Mouse (Mus musculus): Measurements from ENCODE around the gene Vmn1r87. TPM values are rescaled to one million over a fixed set of nuclear protein-coding genes. Genes with fewer than 3 reads are reported as not detected.
"Not testable (repeated sequence)": the region's sequence is repeated elsewhere in the genome, so short reads cannot be mapped to it uniquely, and the experiment has no call there.

The Vmn1r87 gene
- polyA plus RNA-seq (2014; fragmentation: Nextera tagmentation; extraction: Ambion mirVana), result not detected in 2 replicates

- DNase-seq (ENCODE audit: low spot score) (no peak), ATAC-seq (ENCODE audit: low read depth) (no peak)
- no peak within 1 kb of the TSS for H3K4me3 ChIP-seq (ENCODE audit: low read depth, low read length)
- H3K27me3 ChIP-seq (replicated peaks; ENCODE audit: control insufficient read depth, insufficient read depth, low read length), result no peaks in the 10 kb centered on the region
- no peaks in the 10 kb centered on the region for H3K4me1 ChIP-seq (ENCODE audit: control insufficient read depth, insufficient read depth, low read length)
- H3K4me2 ChIP-seq (ENCODE audit: low read depth, low read length), result no peak within 1 kb of the TSS
- H3K9ac ChIP-seq (ENCODE audit: low read depth, low read length), result no peak within 1 kb of the TSS
- no peak within 1 kb of the TSS for H3K27ac ChIP-seq (replicated peaks; ENCODE audit: low read depth, low read length)
- 67% methylated on average over 1 of the region's 1 CpGs for WGBS
- no peaks in the 10 kb centered on the region for H3K36me3 ChIP-seq (ENCODE audit: control insufficient read depth, insufficient read depth, low read length)
- H3K9me3 ChIP-seq (ENCODE audit: control insufficient read depth, low read length), result no peaks in the 10 kb centered on the region
Measured at GRCm38 (mm10) chr7:13140057-13140456, at the start of gene Vmn1r87. Gene Vmn1r87, minus strand, starts transcription at chr7:13140157.

DNA sequence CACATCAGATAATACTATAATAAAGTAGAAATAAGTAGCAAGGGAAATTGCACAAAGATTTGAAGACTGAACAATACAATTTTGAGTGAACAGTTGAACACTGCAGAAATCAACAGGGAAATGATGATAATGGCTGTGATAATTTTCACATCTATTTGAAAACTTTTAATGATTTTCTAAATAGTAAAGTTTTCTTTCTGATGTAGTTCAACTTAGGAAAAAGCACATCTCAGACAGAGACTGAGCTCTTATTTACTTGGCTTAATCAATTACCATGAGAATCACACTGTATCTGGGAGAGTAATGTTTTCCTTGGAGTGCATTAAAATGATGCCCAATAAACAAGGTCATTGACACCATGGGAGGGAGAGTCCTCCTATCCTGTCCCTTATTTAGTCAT lies 19.3 kb upstream of the Vmn1r87 start, which contains the start of gene Vmn1r88:
Gene Vmn1r88, plus strand, starts transcription at position 301 of the 400 bp plus-strand sequence.
- H3K27me3 ChIP-seq (replicated peaks; ENCODE audit: control insufficient read depth, insufficient read depth, low read length), result no peaks in the 10 kb centered on the region
- H3K4me1 ChIP-seq (ENCODE audit: control insufficient read depth, insufficient read depth, low read length), result no peaks in the 10 kb centered on the region
- 0 out of 2 replicates have a peak, but pooled peaks cover under 1% of the 10 kb centered on the region for H3K9me3 ChIP-seq (ENCODE audit: control insufficient read depth, low read length)
- H3K4me2 ChIP-seq (ENCODE audit: low read depth, low read length), result no peak within 1 kb of the TSS
- H3K4me3 ChIP-seq (ENCODE audit: low read depth, low read length), result no peak within 1 kb of the TSS
- DNase-seq (ENCODE audit: low spot score), result no peak
- H3K27ac ChIP-seq (replicated peaks; ENCODE audit: low read depth, low read length), result no peak within 1 kb of the TSS
- no peaks in the 10 kb centered on the region for H3K36me3 ChIP-seq (ENCODE audit: control insufficient read depth, insufficient read depth, low read length)
- no peak for ATAC-seq (ENCODE audit: low read depth)
- H3K9ac ChIP-seq (ENCODE audit: low read depth, low read length), result no peak within 1 kb of the TSS

DNA sequence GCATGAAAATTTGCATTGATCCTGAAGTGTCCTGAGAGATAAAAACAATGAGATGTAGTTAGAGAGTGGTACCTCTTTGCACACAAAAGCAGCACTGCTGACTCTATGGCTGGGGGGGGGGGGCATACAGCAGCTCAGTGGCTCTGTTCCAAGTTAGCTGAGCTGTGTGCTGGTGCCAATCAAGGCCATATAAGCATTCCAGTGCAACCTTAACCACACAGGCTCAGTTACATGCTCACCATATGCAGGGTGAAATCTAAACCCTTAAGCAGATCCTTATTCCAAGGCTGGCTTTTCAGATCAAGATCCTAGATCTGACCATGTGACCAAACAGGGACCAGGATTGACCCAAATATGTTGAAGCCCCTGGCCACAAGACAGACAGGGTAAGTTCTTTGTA lies 2.6 kb downstream of the Vmn1r87 start:
- Histone ChIP-seq H3K4me2 (ENCODE audit: low read depth, low read length) (no peak overlapping the region), H3K27ac (replicated peaks; ENCODE audit: low read depth, low read length) (no peak overlapping the region), H3K9ac (ENCODE audit: low read depth, low read length) (no peak overlapping the region), H3K36me3 (ENCODE audit: control insufficient read depth, insufficient read depth, low read length) (no peaks in the 10 kb centered on the region), H3K4me1 (ENCODE audit: control insufficient read depth, insufficient read depth, low read length) (no peaks in the 10 kb centered on the region), H3K27me3 (replicated peaks; ENCODE audit: control insufficient read depth, insufficient read depth, low read length) (no peaks in the 10 kb centered on the region), H3K9me3 (ENCODE audit: control insufficient read depth, low read length) (no peaks in the 10 kb centered on the region), H3K4me3 (ENCODE audit: low read depth, low read length) (no peak overlapping the region)
- ATAC-seq (ENCODE audit: low read depth) (peak; percentile 71; the same call in 1 of the 2 replicates), DNase-seq (ENCODE audit: low spot score) (peak; percentile 36)

- Histone ChIP-seq H3K4me2 (ENCODE audit: low read depth, low read length) (no peak overlapping the region), H3K9me3 (ENCODE audit: control insufficient read depth, low read length) (no peaks in the 10 kb centered on the region), H3K4me3 (ENCODE audit: low read depth, low read length) (no peak overlapping the region), H3K27ac (replicated peaks; ENCODE audit: low read depth, low read length) (no peak overlapping the region), H3K4me1 (ENCODE audit: control insufficient read depth, insufficient read depth, low read length) (no peaks in the 10 kb centered on the region), H3K9ac (ENCODE audit: low read depth, low read length) (no peak overlapping the region), H3K27me3 (replicated peaks; ENCODE audit: control insufficient read depth, insufficient read depth, low read length) (no peaks in the 10 kb centered on the region), H3K36me3 (ENCODE audit: control insufficient read depth, insufficient read depth, low read length) (no peaks in the 10 kb centered on the region)
- DNase-seq (ENCODE audit: low spot score), result no peak
- 82% methylated on average over 2 of the region's 2 CpGs for WGBS
- ATAC-seq (ENCODE audit: low read depth), result no peak
Measured at GRCm38 (mm10) chr7:13131856-13132255, 8.1 kb downstream of the Vmn1r87 start.

DNA sequence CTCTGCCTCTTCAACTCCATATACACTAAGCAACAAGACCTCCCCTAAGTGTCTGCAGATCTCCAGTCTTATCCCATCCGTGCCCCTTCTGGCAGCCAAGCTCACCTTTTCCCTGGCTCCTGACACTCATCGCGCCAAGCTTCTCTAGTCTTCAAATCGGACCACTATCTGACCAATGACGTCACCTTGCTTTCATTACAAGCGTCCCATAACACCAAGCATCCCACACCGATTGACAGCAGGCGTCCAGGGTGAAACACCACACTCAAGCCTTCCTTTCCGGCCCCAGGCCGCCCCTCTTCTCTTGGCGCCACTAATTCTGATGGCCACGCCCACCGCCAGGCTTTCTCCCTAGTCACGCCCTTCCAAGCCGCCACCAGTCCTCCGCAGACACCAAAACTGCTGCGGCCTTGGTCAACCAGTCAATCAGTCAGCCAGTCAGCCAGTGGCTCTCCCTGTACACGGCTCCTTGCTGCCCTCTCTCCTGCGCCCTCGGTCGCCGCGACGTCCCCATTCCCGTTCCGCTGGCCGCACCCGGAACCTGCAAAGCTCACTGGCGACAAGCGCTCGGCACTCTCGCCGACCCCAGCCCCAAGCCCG lies 16.3 kb downstream of the Vmn1r87 start:
- 2% methylated on average over 10 of the region's 34 CpGs for WGBS
- not testable (repeated sequence) for H3K9ac ChIP-seq (ENCODE audit: low read depth, low read length); H3K27me3 ChIP-seq (replicated peaks; ENCODE audit: control insufficient read depth, insufficient read depth, low read length); H3K4me3 ChIP-seq (ENCODE audit: low read depth, low read length); H3K9me3 ChIP-seq (ENCODE audit: control insufficient read depth, low read length); DNase-seq (ENCODE audit: low spot score); H3K27ac ChIP-seq (replicated peaks; ENCODE audit: low read depth, low read length); H3K4me1 ChIP-seq (ENCODE audit: control insufficient read depth, insufficient read depth, low read length); H3K36me3 ChIP-seq (ENCODE audit: control insufficient read depth, insufficient read depth, low read length)
- ATAC-seq (ENCODE audit: low read depth), result peak; percentile 78
- H3K4me2 ChIP-seq (ENCODE audit: low read depth, low read length), result peak overlapping the region; percentile 45

GRCm38 (mm10) chr7:13119817-13120216 lies 20.1 kb downstream of the Vmn1r87 start, which contains the start of gene Vmn1r86:
Gene Vmn1r86, minus strand, starts transcription at chr7:13119917.
- Histone ChIP-seq H3K27ac (replicated peaks; ENCODE audit: low read depth, low read length) (no peak within 1 kb of the TSS), H3K4me2 (ENCODE audit: low read depth, low read length) (no peak within 1 kb of the TSS), H3K4me3 (ENCODE audit: low read depth, low read length) (no peak within 1 kb of the TSS), H3K27me3 (replicated peaks; ENCODE audit: control insufficient read depth, insufficient read depth, low read length) (no peaks in the 10 kb centered on the region), H3K9ac (ENCODE audit: low read depth, low read length) (no peak within 1 kb of the TSS), H3K9me3 (ENCODE audit: control insufficient read depth, low read length) (no peaks in the 10 kb centered on the region), H3K4me1 (ENCODE audit: control insufficient read depth, insufficient read depth, low read length) (no peaks in the 10 kb centered on the region), H3K36me3 (ENCODE audit: control insufficient read depth, insufficient read depth, low read length) (no peaks in the 10 kb centered on the region)
- ATAC-seq (ENCODE audit: low read depth) (no peak), DNase-seq (ENCODE audit: low spot score) (no peak)

DNA sequence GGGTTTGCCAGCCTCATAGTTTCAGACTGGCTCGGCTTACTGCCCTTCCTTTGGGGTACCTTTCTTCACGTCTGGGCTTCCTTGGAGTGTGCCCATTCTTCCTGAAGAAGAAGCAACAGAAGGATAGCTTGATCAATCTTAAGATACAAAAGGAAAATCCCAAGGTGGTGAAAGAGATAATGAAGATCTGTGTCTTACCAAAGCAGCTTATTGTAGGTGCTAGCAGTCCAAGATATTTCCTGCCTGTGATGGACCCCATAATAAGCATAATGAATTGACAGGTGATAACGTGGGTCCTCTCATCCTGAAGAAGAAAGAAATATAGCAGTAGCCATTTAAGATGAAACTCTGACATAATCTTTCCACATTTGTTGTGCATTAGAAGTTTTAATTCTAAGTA lies 44.9 kb downstream of the Vmn1r87 start, which contains the start of gene Vmn1r85:
Gene Vmn1r85, minus strand, starts transcription at position 101 of the 400 bp plus-strand sequence.
- Histone ChIP-seq H3K9ac (ENCODE audit: low read depth, low read length) (no peak within 1 kb of the TSS), H3K4me1 (ENCODE audit: control insufficient read depth, insufficient read depth, low read length) (no peaks in the 10 kb centered on the region), H3K27ac (replicated peaks; ENCODE audit: low read depth, low read length) (no peak within 1 kb of the TSS), H3K9me3 (ENCODE audit: control insufficient read depth, low read length) (no peaks in the 10 kb centered on the region), H3K27me3 (replicated peaks; ENCODE audit: control insufficient read depth, insufficient read depth, low read length) (no peaks in the 10 kb centered on the region), H3K36me3 (ENCODE audit: control insufficient read depth, insufficient read depth, low read length) (no peaks in the 10 kb centered on the region), H3K4me3 (ENCODE audit: low read depth, low read length) (no peak within 1 kb of the TSS), H3K4me2 (ENCODE audit: low read depth, low read length) (no peak within 1 kb of the TSS)
- ATAC-seq (ENCODE audit: low read depth) (no peak), DNase-seq (ENCODE audit: low spot score) (no peak)
- WGBS, result 53% methylated on average over 3 of the region's 3 CpGs

Other genes with a start within 250 kb of the Vmn1r87 start
- gene Zscan22, start 242.3 kb downstream of the Vmn1r87 start, polyA plus RNA-seq (2014; fragmentation: Nextera tagmentation; extraction: Ambion mirVana), result 15.1 and 16.6 TPM in 2 replicates
- gene Rps5, start 217.9 kb downstream of the Vmn1r87 start, polyA plus RNA-seq (2014; fragmentation: Nextera tagmentation; extraction: Ambion mirVana), result 1,364 and 1,371 TPM in 2 replicates
- gene Rnf225, start 212.7 kb downstream of the Vmn1r87 start, polyA plus RNA-seq (2014; fragmentation: Nextera tagmentation; extraction: Ambion mirVana), result 0.43 and 0.49 TPM in 2 replicates
- 9.4 and 10.9 TPM in 2 replicates for gene Zfp324, start 174.3 kb downstream of the Vmn1r87 start, polyA plus RNA-seq (2014; fragmentation: Nextera tagmentation; extraction: Ambion mirVana)
- gene Zfp446, start 162.3 kb downstream of the Vmn1r87 start, polyA plus RNA-seq (2014; fragmentation: Nextera tagmentation; extraction: Ambion mirVana), result 2.5 and 3.8 TPM in 2 replicates
- gene Slc27a5, start 142.0 kb downstream of the Vmn1r87 start, polyA plus RNA-seq (2014; fragmentation: Nextera tagmentation; extraction: Ambion mirVana), result not detected in 2 replicates
- gene Trim28, start 141.0 kb downstream of the Vmn1r87 start, polyA plus RNA-seq (2014; fragmentation: Nextera tagmentation; extraction: Ambion mirVana), result 321 and 352 TPM in 2 replicates
- 20.0 and 23.6 TPM in 2 replicates for gene Zbtb45, start 130.1 kb downstream of the Vmn1r87 start, polyA plus RNA-seq (2014; fragmentation: Nextera tagmentation; extraction: Ambion mirVana)
- gene Chmp2a, start 105.3 kb downstream of the Vmn1r87 start, polyA plus RNA-seq (2014; fragmentation: Nextera tagmentation; extraction: Ambion mirVana), result 162 and 169 TPM in 2 replicates
- 140 and 147 TPM in 2 replicates for gene Ube2m, start 101.9 kb downstream of the Vmn1r87 start, polyA plus RNA-seq (2014; fragmentation: Nextera tagmentation; extraction: Ambion mirVana)
- gene Mzf1, start 85.4 kb downstream of the Vmn1r87 start, polyA plus RNA-seq (2014; fragmentation: Nextera tagmentation; extraction: Ambion mirVana), result 2.9 and 4.1 TPM in 2 replicates
- gene Vmn1r85, start 45.0 kb downstream of the Vmn1r87 start, polyA plus RNA-seq (2014; fragmentation: Nextera tagmentation; extraction: Ambion mirVana), result not detected in 2 replicates
- not detected in 2 replicates for gene Vmn1r86, start 20.2 kb downstream of the Vmn1r87 start, polyA plus RNA-seq (2014; fragmentation: Nextera tagmentation; extraction: Ambion mirVana)
- not detected in 2 replicates for gene Vmn1r88, start 19.4 kb upstream of the Vmn1r87 start, polyA plus RNA-seq (2014; fragmentation: Nextera tagmentation; extraction: Ambion mirVana)
- gene Vmn1r89, start 72.9 kb upstream of the Vmn1r87 start, polyA plus RNA-seq (2014; fragmentation: Nextera tagmentation; extraction: Ambion mirVana), result not detected in 2 replicates
- 80.5 and 86.9 TPM in 2 replicates for gene Lig1, start 137.1 kb upstream of the Vmn1r87 start, polyA plus RNA-seq (2014; fragmentation: Nextera tagmentation; extraction: Ambion mirVana)
- gene Zswim9, start 138.6 kb upstream of the Vmn1r87 start, polyA plus RNA-seq (2014; fragmentation: Nextera tagmentation; extraction: Ambion mirVana), result 3.8 and 4.2 TPM in 2 replicates
- gene Pla2g4c, start 184.5 kb upstream of the Vmn1r87 start, polyA plus RNA-seq (2014; fragmentation: Nextera tagmentation; extraction: Ambion mirVana), result 0.97 and 1.1 TPM in 2 replicates

Measured in embryonic facial prominence, embryonic 14.5 days (tissue).